22 mouse cellular contexts compared by ENCODE assay signal in genomic region chr17:53718474-53718873, GRCm38 (mm10). TPM values are rescaled to one million over a fixed set of nuclear protein-coding genes. Genes with fewer than 3 reads are reported as not detected.
DNase-seq lines count a peak whose midpoint lies in the region; ATAC-seq lines count a peak whose summit lies in the region.
"Had no signal": no experiment of that assay in that cellular context is flagged by ENCODE, and none has a peak within 500 bp of the region (broad histone marks: within the 10 kb centered on the region; RNA-seq: fewer than 3 reads in every experiment).

No protein-coding gene starts in this region.

- H3K9ac ChIP-seq in hindbrain, embryonic 16.5 days (ENCODE audit: low read depth, low read length) = no peak overlapping the region
- H3K9ac ChIP-seq: forebrain, embryonic 13.5 days; heart, embryonic 13.5 days; hindbrain, embryonic 14.5 days had no signal

- H3K4me3 ChIP-seq in hindbrain, embryonic 16.5 days (ENCODE audit: low read length) = no peak overlapping the region
- H3K4me3 ChIP-seq: forebrain, embryonic 10.5 days; forebrain, embryonic 13.5 days; heart, adult 2 months; heart, embryonic 10.5 days; heart, embryonic 13.5 days had no signal

- no peak overlapping the region for H3K27ac ChIP-seq in hindbrain, embryonic 16.5 days (ENCODE audit: low read depth, low read length)
- H3K27ac ChIP-seq: forebrain, embryonic 10.5 days; forebrain, embryonic 13.5 days; heart, adult 2 months; heart, embryonic 10.5 days; heart, embryonic 13.5 days; hindbrain, embryonic 14.5 days had no signal

- no peak for DNase-seq in cerebellum, adult 11 months
- DNase-seq in brain, adult 2 months (ENCODE audit: low read depth, low spot score) = peak; percentile 74
- peak; percentile 33 for DNase-seq in cerebellum, adult 8-10 months
- peak; percentile 5 to 8 for DNase-seq in cerebellum, postnatal 10 days
- DNase-seq in retina, embryonic 14.5 days (ENCODE audit: low spot score) = no peak
- DNase-seq in ovary, postnatal 14 days (ENCODE audit: low spot score) = no peak
- DNase-seq: adrenal gland, postnatal 10 days; adrenal gland, postnatal 36 days; gastrocnemius, postnatal 10 days; gastrocnemius, postnatal 36 days; heart, postnatal 14 days; heart, postnatal 4 days had no signal

- WGBS in hindbrain, embryonic 16.5 days = 76% methylated on average over 1 of the region's 1 CpGs

- no peak overlapping the region for H3K4me2 ChIP-seq in hindbrain, embryonic 16.5 days (ENCODE audit: low read length)
- H3K4me2 ChIP-seq: forebrain, embryonic 13.5 days; heart, embryonic 13.5 days; hindbrain, embryonic 14.5 days had no signal

- no peaks in the 10 kb centered on the region for H3K27me3 ChIP-seq in hindbrain, embryonic 16.5 days (replicated peaks; ENCODE audit: control insufficient read depth, insufficient read depth, low read length)
- H3K27me3 ChIP-seq: forebrain, embryonic 13.5 days; heart, embryonic 13.5 days had no signal

- H3K4me1 ChIP-seq in hindbrain, embryonic 16.5 days (ENCODE audit: control insufficient read depth, insufficient read depth, low read depth, low read length) = no peaks in the 10 kb centered on the region
- H3K4me1 ChIP-seq: forebrain, embryonic 10.5 days; forebrain, embryonic 13.5 days; heart, embryonic 10.5 days; heart, embryonic 13.5 days had no signal

- H3K36me3 ChIP-seq in hindbrain, embryonic 16.5 days (ENCODE audit: control insufficient read depth, insufficient read depth, low read length) = no peaks in the 10 kb centered on the region
- H3K36me3 ChIP-seq: forebrain, embryonic 10.5 days; heart, embryonic 10.5 days; heart, embryonic 13.5 days had no signal

- no peaks in the 10 kb centered on the region for H3K9me3 ChIP-seq in hindbrain, embryonic 16.5 days (ENCODE audit: control insufficient read depth, low read length)
- H3K9me3 ChIP-seq: forebrain, embryonic 10.5 days; forebrain, embryonic 13.5 days; heart, embryonic 10.5 days; heart, embryonic 13.5 days had no signal

- ATAC-seq in cerebellum, adult (ENCODE audit: insufficient number of reproducible peaks, low FRiP score, low TSS enrichment) = peak; percentile 85
- no peak for ATAC-seq in hindbrain, embryonic 16.5 days
- ATAC-seq: forebrain, embryonic 13.5 days; forebrain, embryonic 16.5 days; intestine, postnatal 0 days had no signal

RNA-seq across cellular contexts. Expression of gene Sgo1, which starts 29.3 kb away (rescaled TPM):
- 5.8 and 6.4 TPM in 2 replicates for polyA plus RNA-seq in hindbrain, embryonic 16.5 days (2015; fragmentation: Nextera tagmentation; extraction: Ambion mirVana)

Comparison
In these comparisons a context has a peak if more than half of its experiments do, and no peak if none do; other contexts are left out.
1. DNase-seq: peak in brain, adult 2 months (single experiment), cerebellum, adult 8-10 months (single experiment) and cerebellum, postnatal 10 days (2 of 2); none in cerebellum, adult 11 months (single experiment), retina, embryonic 14.5 days (single experiment) and ovary, postnatal 14 days (single experiment).